7 mouse cellular contexts compared by ENCODE assay signal in genomic region chrX:153360666-153361269, GRCm38 (mm10).
DNase-seq lines count a peak whose midpoint lies in the region; ATAC-seq and TF ChIP-seq lines count a peak whose summit lies in the region.

No protein-coding gene starts in this region.

- no peak for DNase-seq in lung, postnatal 25 days (ENCODE audit: low spot score)
- no peak for DNase-seq in cerebellum, adult 8-10 months

- TF ChIP-seq POLR2A in embryonic fibroblast, embryonic 13.5 days (IDR thresholded peaks at IDR 0.05; ENCODE audit: low read depth, low read length), result no peak

- 0 out of 2 replicates have a peak overlapping the region, but pooled peaks have one; percentile 19 for H3K9ac ChIP-seq in lung, embryonic 15.5 days
- no peak overlapping the region for H3K9ac ChIP-seq in intestine, postnatal 0 days (ENCODE audit: low read depth, low read length)
- peak overlapping the region; percentile 30 for H3K9ac ChIP-seq in neural tube, embryonic 15.5 days (replicated peaks)

- TF ChIP-seq CTCF in embryonic fibroblast, embryonic 13.5 days (IDR thresholded peaks at IDR 0.05; ENCODE audit: borderline replicate concordance, insufficient read depth, low read length), result no peak
- TF ChIP-seq CTCF in intestine, postnatal 0 days (IDR thresholded peaks at IDR 0.05; ENCODE audit: low read depth), result no peak

- no peaks in the 10 kb centered on the region for H3K9me3 ChIP-seq in lung, embryonic 15.5 days
- no peaks in the 10 kb centered on the region for H3K9me3 ChIP-seq in intestine, postnatal 0 days (ENCODE audit: control insufficient read depth)
- H3K9me3 ChIP-seq in neural tube, embryonic 15.5 days (replicated peaks), result no peaks in the 10 kb centered on the region

- no peaks in the 10 kb centered on the region for H3K4me1 ChIP-seq in lung, embryonic 15.5 days
- H3K4me1 ChIP-seq in embryonic fibroblast, embryonic 13.5 days (ENCODE audit: control insufficient read depth, insufficient read depth, low read length), result no peaks in the 10 kb centered on the region; the same call in 1 of the 2 replicates
- H3K4me1 ChIP-seq in intestine, postnatal 0 days (replicated peaks; ENCODE audit: control insufficient read depth, insufficient read depth, low read length), result no peaks in the 10 kb centered on the region
- no peaks in the 10 kb centered on the region for H3K4me1 ChIP-seq in neural tube, embryonic 15.5 days

- H3K27ac ChIP-seq in lung, embryonic 15.5 days, result no peak overlapping the region
- H3K27ac ChIP-seq in embryonic fibroblast, embryonic 13.5 days (ENCODE audit: insufficient read depth, low read length), result no peak overlapping the region
- H3K27ac ChIP-seq in intestine, postnatal 0 days (ENCODE audit: low read depth, low read length), result no peak overlapping the region
- no peak overlapping the region for H3K27ac ChIP-seq in neural tube, embryonic 15.5 days (replicated peaks)

- 24% methylated on average over 9 of the region's 9 CpGs for whole genome bisulfite sequencing in lung, embryonic 15.5 days
- 41% methylated on average over 9 of the region's 9 CpGs for WGBS in intestine, postnatal 0 days
- 34% methylated on average over 9 of the region's 9 CpGs for WGBS in neural tube, embryonic 15.5 days

- H3K4me2 ChIP-seq in lung, embryonic 15.5 days, result peak overlapping the region; percentile 67
- peak overlapping the region; percentile 70 for H3K4me2 ChIP-seq in intestine, postnatal 0 days (replicated peaks; ENCODE audit: low read depth)
- peak overlapping the region; percentile 65 for H3K4me2 ChIP-seq in neural tube, embryonic 15.5 days

- peak; percentile 11; the same call in 1 of the 2 replicates for ATAC-seq in lung, embryonic 15.5 days (ENCODE audit: borderline replicate concordance, extremely low read depth, low FRiP score, low TSS enrichment)
- ATAC-seq in intestine, postnatal 0 days, result no peak
- peak; percentile 35; the same call in 1 of the 2 replicates for ATAC-seq in neural tube, embryonic 15.5 days (ENCODE audit: low FRiP score)
- no peak for ATAC-seq in inflammation-experienced regulatory T-cells, adult 6 months

- H3K27me3 ChIP-seq in lung, embryonic 15.5 days, result no peaks in the 10 kb centered on the region
- 0 out of 2 replicates have a peak, but pooled peaks cover 3% of the 10 kb centered on the region for H3K27me3 ChIP-seq in intestine, postnatal 0 days (replicated peaks; ENCODE audit: control insufficient read depth, insufficient read depth, low read length)
- H3K27me3 ChIP-seq in neural tube, embryonic 15.5 days (replicated peaks), result no peaks in the 10 kb centered on the region

- H3K4me3 ChIP-seq in lung, embryonic 15.5 days, result peak overlapping the region; percentile 45
- H3K4me3 ChIP-seq in embryonic fibroblast, embryonic 13.5 days (ENCODE audit: insufficient read depth, low read length), result peak overlapping the region; percentile 53
- peak overlapping the region; percentile 38 for H3K4me3 ChIP-seq in intestine, postnatal 0 days (ENCODE audit: low read depth, low read length)
- peak overlapping the region; percentile 45 for H3K4me3 ChIP-seq in neural tube, embryonic 15.5 days (replicated peaks)

- H3K36me3 ChIP-seq in lung, embryonic 15.5 days, result no peaks in the 10 kb centered on the region
- no peaks in the 10 kb centered on the region for H3K36me3 ChIP-seq in intestine, postnatal 0 days (ENCODE audit: control insufficient read depth, insufficient read depth)
- no peaks in the 10 kb centered on the region for H3K36me3 ChIP-seq in neural tube, embryonic 15.5 days

Comparison
In these comparisons a context has a peak if more than half of its experiments do, and no peak if none do; other contexts are left out.
1. ATAC-seq: peak in lung, embryonic 15.5 days (single experiment) and neural tube, embryonic 15.5 days (single experiment); none in intestine, postnatal 0 days (single experiment) and inflammation-experienced regulatory T-cells, adult 6 months (single experiment).
2. Peak in every context shown above with its lines, with median percentiles within 50 percentile points of each other: H3K4me2 ChIP-seq and H3K4me3 ChIP-seq.